Mouse (Mus musculus): ENCODE data around the gene Psmb7. TPM values are rescaled to one million over a fixed set of nuclear protein-coding genes. Genes with fewer than 3 reads are reported as not detected.
A peak's percentile ranks its signal among the peaks of the same experiment; 100 is the strongest.

The Psmb7 gene
- total and polyA plus RNA-seq, 2 experiments from 2014 or later = 218 to 282 TPM

- H3K4me3 ChIP-seq (ENCODE audit: low read depth, low read length) = no peak overlapping the region
- no peaks in the 10 kb centered on the region for H3K9me3 ChIP-seq (ENCODE audit: low read length)
- no peak overlapping the region for H3K4me2 ChIP-seq (ENCODE audit: low read depth, low read length, poor library complexity, severe bottlenecking)
- no peaks in the 10 kb centered on the region for H3K27me3 ChIP-seq (ENCODE audit: insufficient read depth, low read length)
- WGBS = 97% methylated on average over 2 of the region's 2 CpGs
- H3K9ac ChIP-seq (replicated peaks; ENCODE audit: low read length, poor library complexity, severe bottlenecking) = no peak overlapping the region
- no peaks in the 10 kb centered on the region for H3K4me1 ChIP-seq (ENCODE audit: insufficient read depth, low read length)
- peaks cover 57% of the 10 kb centered on the region for H3K36me3 ChIP-seq (ENCODE audit: insufficient read depth, low read length)
- TF ChIP-seq CTCF (IDR thresholded peaks at IDR 0.05) = no peak
- no peak overlapping the region for H3K27ac ChIP-seq (ENCODE audit: low read depth, low read length)
- DNase-seq (ENCODE audit: low spot score) (no peak), ATAC-seq (ENCODE audit: low FRiP score) (no peak)
Measured at GRCm38 (mm10) chr2:38630574-38630973, 13.3 kb downstream of the Psmb7 start.

- Histone ChIP-seq H3K4me1 (ENCODE audit: insufficient read depth, low read length) (no peaks in the 10 kb centered on the region), H3K4me3 (ENCODE audit: low read depth, low read length) (no peak overlapping the region), H3K9ac (replicated peaks; ENCODE audit: low read length, poor library complexity, severe bottlenecking) (no peak overlapping the region), H3K4me2 (ENCODE audit: low read depth, low read length, poor library complexity, severe bottlenecking) (no peak overlapping the region), H3K36me3 (ENCODE audit: insufficient read depth, low read length) (peaks cover 55% of the 10 kb centered on the region), H3K9me3 (ENCODE audit: low read length) (no peaks in the 10 kb centered on the region), H3K27ac (ENCODE audit: low read depth, low read length) (no peak overlapping the region), H3K27me3 (ENCODE audit: insufficient read depth, low read length) (no peaks in the 10 kb centered on the region)
- ATAC-seq (ENCODE audit: low FRiP score) (no peak), DNase-seq (ENCODE audit: low spot score) (no peak)
- TF ChIP-seq CTCF (IDR thresholded peaks at IDR 0.05) = no peak
- WGBS = 94% methylated on average over 3 of the region's 3 CpGs
Measured at GRCm38 (mm10) chr2:38629451-38629850, 14.4 kb downstream of the Psmb7 start.

DNA sequence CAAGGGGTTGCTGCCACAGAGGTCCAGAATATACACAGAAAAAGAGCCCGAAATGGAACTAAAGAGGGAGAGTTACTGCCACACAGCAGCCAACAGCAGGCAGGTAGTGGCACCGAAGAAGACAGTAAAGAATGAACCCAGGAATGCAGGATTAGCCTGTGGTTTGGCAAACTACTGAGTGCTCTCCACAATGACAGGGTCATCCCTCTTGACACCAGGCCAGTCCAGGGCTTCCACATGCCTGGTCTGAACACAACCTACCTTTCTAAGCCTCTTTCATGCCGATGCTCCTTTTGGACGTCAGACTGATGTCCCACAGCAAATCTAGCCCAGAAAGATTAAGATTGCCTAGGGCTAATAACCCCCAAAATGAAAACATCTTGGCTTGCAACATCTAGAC, 15.1 kb downstream of the Psmb7 start:
- WGBS = 96% methylated on average over 4 of the region's 4 CpGs
- no peak for ATAC-seq (ENCODE audit: low FRiP score)
- H3K36me3 ChIP-seq (ENCODE audit: insufficient read depth, low read length) = peaks cover 49% of the 10 kb centered on the region

DNA sequence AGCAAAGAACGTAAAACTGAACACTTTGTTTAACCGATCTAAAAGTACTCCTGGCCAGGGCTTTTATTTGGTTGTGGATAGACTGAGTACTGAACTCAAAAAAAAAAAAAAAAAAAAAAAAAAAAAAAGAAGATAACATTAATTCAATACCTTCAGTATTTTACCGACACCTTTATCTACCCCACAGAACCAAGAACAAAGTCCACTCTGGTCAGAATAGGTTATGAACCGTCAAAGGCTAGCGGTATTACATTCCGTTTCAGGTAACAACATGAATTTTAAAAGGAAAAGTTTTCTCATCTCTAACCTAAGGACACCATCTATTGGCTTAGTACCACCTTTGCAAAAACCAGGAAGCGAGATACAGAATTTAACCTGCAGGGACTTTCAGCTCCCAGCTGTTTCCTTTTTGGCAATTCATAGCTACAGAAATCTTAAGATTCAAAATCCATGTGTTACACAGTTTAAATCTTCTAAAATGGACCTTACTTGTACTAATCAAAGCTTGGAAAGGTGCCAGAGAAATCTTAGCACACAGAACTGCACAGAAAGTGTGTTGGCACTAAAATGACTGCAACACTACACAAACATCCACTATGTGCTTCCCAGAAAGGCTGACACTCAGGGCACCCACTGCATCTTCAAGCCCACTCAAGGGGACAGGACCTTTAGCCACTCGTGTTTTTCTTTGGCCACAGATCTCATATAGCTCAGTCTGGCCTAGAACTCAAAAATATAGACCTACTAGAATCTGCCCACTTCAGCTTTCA, 19.9 kb downstream of the Psmb7 start:
- DNase-seq (ENCODE audit: low spot score) (no peak), ATAC-seq (ENCODE audit: low FRiP score) (no peak)
- Histone ChIP-seq H3K36me3 (ENCODE audit: insufficient read depth, low read length) (peaks cover 12% of the 10 kb centered on the region; the same call in 1 of the 2 replicates), H3K4me2 (ENCODE audit: low read depth, low read length, poor library complexity, severe bottlenecking) (no peak overlapping the region), H3K27ac (ENCODE audit: low read depth, low read length) (no peak overlapping the region), H3K4me1 (ENCODE audit: insufficient read depth, low read length) (no peaks in the 10 kb centered on the region), H3K9me3 (ENCODE audit: low read length) (no peaks in the 10 kb centered on the region), H3K27me3 (ENCODE audit: insufficient read depth, low read length) (no peaks in the 10 kb centered on the region), H3K4me3 (ENCODE audit: low read depth, low read length) (no peak overlapping the region), H3K9ac (replicated peaks; ENCODE audit: low read length, poor library complexity, severe bottlenecking) (no peak overlapping the region)
- TF ChIP-seq CTCF (IDR thresholded peaks at IDR 0.05) = no peak
- WGBS = 89% methylated on average over 8 of the region's 8 CpGs

More for the DNA sequence above, 15.1 kb downstream of the Psmb7 start:
- H3K9ac ChIP-seq (replicated peaks; ENCODE audit: low read length, poor library complexity, severe bottlenecking) = no peak overlapping the region
- H3K4me3 ChIP-seq (ENCODE audit: low read depth, low read length) = no peak overlapping the region
- TF ChIP-seq CTCF (IDR thresholded peaks at IDR 0.05) = no peak
- H3K9me3 ChIP-seq (ENCODE audit: low read length) = no peaks in the 10 kb centered on the region
- H3K4me2 ChIP-seq (ENCODE audit: low read depth, low read length, poor library complexity, severe bottlenecking) = no peak overlapping the region
- H3K27me3 ChIP-seq (ENCODE audit: insufficient read depth, low read length) = no peaks in the 10 kb centered on the region
- no peak overlapping the region for H3K27ac ChIP-seq (ENCODE audit: low read depth, low read length)
- no peak for DNase-seq (ENCODE audit: low spot score)
- H3K4me1 ChIP-seq (ENCODE audit: insufficient read depth, low read length) = no peaks in the 10 kb centered on the region

- Histone ChIP-seq H3K9me3 (ENCODE audit: low read length) (no peaks in the 10 kb centered on the region), H3K4me2 (ENCODE audit: low read depth, low read length, poor library complexity, severe bottlenecking) (no peak overlapping the region), H3K4me3 (ENCODE audit: low read depth, low read length) (no peak overlapping the region), H3K27ac (ENCODE audit: low read depth, low read length) (no peak overlapping the region), H3K9ac (replicated peaks; ENCODE audit: low read length, poor library complexity, severe bottlenecking) (no peak overlapping the region), H3K4me1 (ENCODE audit: insufficient read depth, low read length) (no peaks in the 10 kb centered on the region), H3K27me3 (ENCODE audit: insufficient read depth, low read length) (no peaks in the 10 kb centered on the region), H3K36me3 (ENCODE audit: insufficient read depth, low read length) (peaks cover 6% of the 10 kb centered on the region; the same call in 1 of the 2 replicates)
- no peak for TF ChIP-seq CTCF (IDR thresholded peaks at IDR 0.05)
- WGBS = 89% methylated on average over 3 of the region's 3 CpGs
- ATAC-seq (ENCODE audit: low FRiP score) (no peak), DNase-seq (ENCODE audit: low spot score) (no peak)
Measured at GRCm38 (mm10) chr2:38623411-38623810, 20.5 kb downstream of the Psmb7 start.

DNA sequence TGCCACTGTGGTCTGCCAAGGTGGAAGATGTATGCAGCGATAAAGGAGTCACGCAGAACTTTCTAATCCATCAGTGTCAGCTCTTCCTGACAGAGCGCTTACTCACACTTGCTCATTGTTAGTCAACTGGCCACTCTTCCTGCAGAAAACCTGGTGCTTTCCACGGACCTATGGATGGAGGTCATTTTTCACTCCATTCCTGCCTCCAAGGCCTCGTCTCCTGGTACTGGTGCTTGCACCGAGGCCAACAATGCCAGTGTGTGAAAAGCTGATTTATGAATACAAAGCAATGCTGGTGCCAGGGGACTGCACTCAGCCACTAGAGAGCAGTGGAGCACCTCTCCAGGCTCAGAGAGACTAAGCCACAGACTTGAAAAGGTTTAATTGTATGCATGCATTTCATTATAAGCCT, 22.3 kb downstream of the Psmb7 start:
- no peaks in the 10 kb centered on the region for H3K4me1 ChIP-seq (ENCODE audit: insufficient read depth, low read length)
- H3K27me3 ChIP-seq (ENCODE audit: insufficient read depth, low read length) = no peaks in the 10 kb centered on the region
- DNase-seq (ENCODE audit: low spot score) = peak; percentile 88
- H3K4me2 ChIP-seq (ENCODE audit: low read depth, low read length, poor library complexity, severe bottlenecking) = no peak overlapping the region
- H3K9me3 ChIP-seq (ENCODE audit: low read length) = no peaks in the 10 kb centered on the region
- ATAC-seq (ENCODE audit: low FRiP score) = peak; percentile 54; the same call in 1 of the 2 replicates
- 25% methylated on average over 6 of the region's 6 CpGs for WGBS
- H3K27ac ChIP-seq (ENCODE audit: low read depth, low read length) = no peak overlapping the region
- peak; percentile 78 for TF ChIP-seq CTCF (IDR thresholded peaks at IDR 0.05)
- peaks cover 4% of the 10 kb centered on the region; the same call in 1 of the 2 replicates for H3K36me3 ChIP-seq (ENCODE audit: insufficient read depth, low read length)
- H3K9ac ChIP-seq (replicated peaks; ENCODE audit: low read length, poor library complexity, severe bottlenecking) = no peak overlapping the region
- no peak overlapping the region for H3K4me3 ChIP-seq (ENCODE audit: low read depth, low read length)

Data from midbrain, postnatal 0 days (tissue).